Mouse (Mus musculus) forebrain, embryonic 10.5 days (tissue): ENCODE data around the gene Gemin2. TPM values are rescaled to one million over a fixed set of nuclear protein-coding genes. Genes with fewer than 3 reads are reported as not detected.
A peak's percentile ranks its signal among the peaks of the same experiment; 100 is the strongest.

Experiments used
- DNase-seq: peaks from one replicate; pipeline ENCODE4 v3.0.0-alpha.2; 2017; ENCODE audit warnings: low spot score; ENCODE audit errors: extremely low spot score
- H3K27ac ChIP-seq: fragments of 300-500 bp; sonication (generic); 2 replicates; pipeline ENCODE4 v1.5.1; 2016; ENCODE audit warnings: mild to moderate bottlenecking
- H3K27me3 ChIP-seq: fragments of 300-500 bp; sonication (generic); 2 replicates; pipeline ENCODE4 v1.6.1; 2016; ENCODE audit warnings: mild to moderate bottlenecking; ENCODE audit not compliant: poor library complexity, severe bottlenecking
- H3K36me3 ChIP-seq: fragments of 300-500 bp; sonication (generic); replicated peaks from 2 replicates; pipeline ENCODE4 v1.6.1; 2016; ENCODE audit warnings: mild to moderate bottlenecking, moderate library complexity
- H3K4me1 ChIP-seq: fragments of 300-500 bp; sonication (generic); 2 replicates; pipeline ENCODE4 v1.6.1; 2016
- H3K4me3 ChIP-seq: fragments of 300-500 bp; sonication (generic); 2 replicates; pipeline ENCODE4 v1.5.1; 2016; ENCODE audit warnings: mild to moderate bottlenecking, moderate library complexity
- H3K9me3 ChIP-seq: fragments of 300-500 bp; sonication (generic); 2 replicates; pipeline ENCODE4 v1.6.1; 2016; ENCODE audit warnings: mild to moderate bottlenecking, moderate library complexity
- WGBS: fragments of 180-500 bp; shearing (Covaris S2); methylation state at CpG from one replicate; pipeline ENCODE4 v1.1.7; 2016; 5-methylcytosine and 5-hydroxymethylcytosine counted together
- polyA plus RNA-seq: library from polyadenylated mRNA; unstranded; fragments of >200 nt; fragmentation: Nextera tagmentation; extraction: Ambion mirVana; gene quantifications from 2 replicates; pipeline ENCODE4 v1.2.1, GENCODE M21; 2016

Gemin2 gene
- polyA plus RNA-seq, 1 experiment from 2014 or later, result 42.3 TPM

GRCm38 (mm10) chr12:59065776-59066175 lies 52.6 kb downstream of the Gemin2 start:
- Histone ChIP-seq H3K27me3 (no peaks in the 10 kb centered on the region), H3K36me3 (peaks cover 29% of the 10 kb centered on the region), H3K4me1 (peaks cover 21% of the 10 kb centered on the region), H3K9me3 (no peaks in the 10 kb centered on the region), H3K4me3 (peak overlapping the region; percentile 85), H3K27ac (peak overlapping the region; percentile 97)
- 68% methylated on average over 3 of the region's 3 CpGs for WGBS
- DNase-seq, result no peak

- peaks cover 17% of the 10 kb centered on the region for H3K4me1 ChIP-seq
- WGBS, result under 1% methylated on average over 43 of the region's 43 CpGs
- peak within 1 kb of the TSS; percentile 97 for H3K27ac ChIP-seq
- no peaks in the 10 kb centered on the region for H3K9me3 ChIP-seq
- H3K36me3 ChIP-seq, result peaks cover 36% of the 10 kb centered on the region
- peak within 1 kb of the TSS; percentile 85 for H3K4me3 ChIP-seq
- peak; percentile 97 for DNase-seq
- H3K27me3 ChIP-seq, result no peaks in the 10 kb centered on the region
Measured at GRCm38 (mm10) chr12:59066448-59067077, 53.4 kb downstream of the Gemin2 start, which contains the start of gene Pnn. Gene Pnn, plus strand, starts transcription at chr12:59066884.

- Histone ChIP-seq H3K27ac (peak overlapping the region; percentile 97), H3K4me1 (peaks cover 17% of the 10 kb centered on the region), H3K36me3 (peaks cover 42% of the 10 kb centered on the region), H3K4me3 (peak overlapping the region; percentile 85), H3K9me3 (no peaks in the 10 kb centered on the region), H3K27me3 (no peaks in the 10 kb centered on the region)
- WGBS, result under 1% methylated on average over 40 of the region's 41 CpGs
- DNase-seq, result no peak
Measured at GRCm38 (mm10) chr12:59067095-59067494, 53.9 kb downstream of the Gemin2 start.

GRCm38 (mm10) chr12:59068791-59069190 lies 55.6 kb downstream of the Gemin2 start:
- 94% methylated on average over 13 of the region's 13 CpGs for WGBS
- peaks cover 59% of the 10 kb centered on the region for H3K36me3 ChIP-seq

GRCm38 (mm10) chr12:59072286-59072685 lies 59.1 kb downstream of the Gemin2 start:
- no peaks in the 10 kb centered on the region for H3K9me3 ChIP-seq
- H3K4me3 ChIP-seq, result no peak overlapping the region
- DNase-seq, result no peak
- WGBS, result 89% methylated on average over 11 of the region's 11 CpGs
- H3K4me1 ChIP-seq, result peaks cover 9% of the 10 kb centered on the region
- no peaks in the 10 kb centered on the region for H3K27me3 ChIP-seq
- H3K27ac ChIP-seq, result no peak overlapping the region
- H3K36me3 ChIP-seq, result peaks cover 76% of the 10 kb centered on the region

More at GRCm38 (mm10) chr12:59068791-59069190, 55.6 kb downstream of the Gemin2 start:
- peaks cover 17% of the 10 kb centered on the region for H3K4me1 ChIP-seq
- no peaks in the 10 kb centered on the region for H3K27me3 ChIP-seq
- no peak overlapping the region for H3K4me3 ChIP-seq
- no peak overlapping the region for H3K27ac ChIP-seq
- no peaks in the 10 kb centered on the region for H3K9me3 ChIP-seq
- DNase-seq, result no peak

GRCm38 (mm10) chr12:59074052-59074451 lies 60.9 kb downstream of the Gemin2 start:
- WGBS, result 91% methylated on average over 3 of the region's 3 CpGs
- no peak for DNase-seq

GRCm38 (mm10) chr12:59076996-59077395 lies 63.8 kb downstream of the Gemin2 start:
- Histone ChIP-seq H3K36me3 (peaks cover 37% of the 10 kb centered on the region), H3K27me3 (no peaks in the 10 kb centered on the region), H3K9me3 (no peaks in the 10 kb centered on the region), H3K27ac (no peak overlapping the region), H3K4me1 (no peaks in the 10 kb centered on the region), H3K4me3 (no peak overlapping the region)
- WGBS, result 92% methylated on average over 3 of the region's 3 CpGs
- no peak for DNase-seq

More at GRCm38 (mm10) chr12:59074052-59074451, 60.9 kb downstream of the Gemin2 start:
- Histone ChIP-seq H3K4me3 (no peak overlapping the region), H3K27me3 (no peaks in the 10 kb centered on the region), H3K4me1 (no peaks in the 10 kb centered on the region), H3K9me3 (no peaks in the 10 kb centered on the region), H3K27ac (no peak overlapping the region), H3K36me3 (peaks cover 67% of the 10 kb centered on the region)

- Histone ChIP-seq H3K36me3 (peaks cover 28% of the 10 kb centered on the region), H3K27ac (no peak overlapping the region), H3K4me1 (no peaks in the 10 kb centered on the region), H3K4me3 (no peak overlapping the region), H3K27me3 (no peaks in the 10 kb centered on the region), H3K9me3 (no peaks in the 10 kb centered on the region)
- DNase-seq, result no peak
- WGBS, result over 99% methylated on average over 3 of the region's 3 CpGs
Measured at GRCm38 (mm10) chr12:59077883-59078282, 64.7 kb downstream of the Gemin2 start.

Other genes with a start within 250 kb of the Gemin2 start
- 54.7 and 56.3 TPM in 2 replicates for gene Sec23a, start 1.4 kb upstream of the Gemin2 start, polyA plus RNA-seq
- 65.5 and 66.3 TPM in 2 replicates for gene Trappc6b, start 48.1 kb downstream of the Gemin2 start, polyA plus RNA-seq
- gene Pnn, start 53.5 kb downstream of the Gemin2 start, polyA plus RNA-seq, result 122 and 133 TPM in 2 replicates
- gene Mia2, start 82.4 kb downstream of the Gemin2 start, polyA plus RNA-seq, result 43.8 and 46.3 TPM in 2 replicates
- gene Fbxo33, start 206.3 kb downstream of the Gemin2 start, polyA plus RNA-seq, result 5.0 and 6.1 TPM in 2 replicates